Mouse (Mus musculus) B cell, adult 2 months (primary cell): ENCODE data around the gene Sdr39u1.

Experiments used
- DNase-seq, 2 experiments: peaks; one replicate each; pipeline ENCODE4 v3.0.0; 2022

Sdr39u1 gene

DNA sequence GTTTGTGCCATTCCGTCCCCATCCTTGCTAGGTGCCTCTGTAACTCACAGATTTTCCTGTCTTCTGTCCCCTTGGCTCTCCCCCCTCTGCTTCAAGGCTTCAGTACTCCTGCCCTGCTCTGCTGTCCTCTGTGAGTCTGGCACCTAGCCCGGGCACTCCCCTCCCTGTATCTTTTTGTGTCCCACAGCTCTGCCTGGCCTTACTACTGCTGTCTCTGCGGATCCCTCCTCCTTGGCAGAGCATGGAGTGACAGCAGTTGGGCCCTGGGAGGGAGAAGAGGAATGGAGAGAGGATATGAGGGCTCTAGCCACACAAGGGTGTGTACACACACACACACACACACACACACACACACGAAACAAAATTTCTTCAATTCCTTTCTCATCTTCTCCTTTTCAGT is 15.9 kb downstream of the Sdr39u1 start, which contains the start of gene Cbln3:
TSS of gene Cbln3 (minus strand) at position 227 of the 400 bp plus-strand sequence.
- no peak for DNase-seq

DNA sequence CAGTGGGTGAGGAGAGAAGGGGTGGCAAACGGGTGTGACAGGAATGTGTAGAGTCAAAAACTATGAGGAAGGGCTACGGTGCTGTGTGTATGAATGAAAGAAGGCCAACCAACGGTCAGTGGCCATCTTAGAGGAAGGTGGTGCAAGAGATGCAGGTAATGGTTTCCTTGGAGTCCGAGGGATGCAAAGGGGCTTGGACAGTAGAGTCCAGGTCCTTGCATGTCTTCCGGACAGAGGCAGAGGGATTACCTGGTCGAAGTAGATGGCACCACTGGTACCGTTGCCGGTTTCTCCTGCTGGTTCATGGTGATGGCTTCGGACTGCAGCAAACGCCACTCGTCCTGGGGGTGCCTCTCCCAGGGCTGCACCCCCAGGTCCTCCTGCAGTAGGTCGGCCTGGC is 16.4 kb downstream of the Sdr39u1 start:
- no peak for DNase-seq

DNA sequence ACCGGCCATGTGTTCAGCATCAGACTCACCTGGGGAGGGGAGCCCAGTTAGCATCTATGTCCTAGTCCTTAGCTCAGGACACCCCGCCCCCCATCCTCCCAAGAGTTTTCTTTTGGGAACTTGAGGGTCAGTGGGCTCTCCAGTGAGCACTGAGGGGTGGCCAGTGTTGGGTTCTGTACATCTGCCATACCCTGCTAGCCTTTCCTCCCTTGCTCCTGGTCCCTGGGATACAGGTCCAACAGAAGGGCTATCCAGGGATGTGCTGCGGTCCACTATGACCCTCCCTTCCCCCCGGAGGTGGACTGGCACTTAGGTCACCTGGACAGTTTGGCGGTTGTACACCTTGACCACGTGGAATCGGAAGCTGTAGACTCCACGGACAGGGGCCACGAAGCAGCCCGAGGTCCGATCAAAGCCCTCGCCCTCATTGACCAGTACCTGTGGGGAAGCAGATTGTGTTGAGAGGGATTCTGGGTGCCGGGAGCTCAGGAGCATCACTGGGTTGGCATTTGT is 16.9 kb downstream of the Sdr39u1 start:
- DNase-seq, result no peak

DNA sequence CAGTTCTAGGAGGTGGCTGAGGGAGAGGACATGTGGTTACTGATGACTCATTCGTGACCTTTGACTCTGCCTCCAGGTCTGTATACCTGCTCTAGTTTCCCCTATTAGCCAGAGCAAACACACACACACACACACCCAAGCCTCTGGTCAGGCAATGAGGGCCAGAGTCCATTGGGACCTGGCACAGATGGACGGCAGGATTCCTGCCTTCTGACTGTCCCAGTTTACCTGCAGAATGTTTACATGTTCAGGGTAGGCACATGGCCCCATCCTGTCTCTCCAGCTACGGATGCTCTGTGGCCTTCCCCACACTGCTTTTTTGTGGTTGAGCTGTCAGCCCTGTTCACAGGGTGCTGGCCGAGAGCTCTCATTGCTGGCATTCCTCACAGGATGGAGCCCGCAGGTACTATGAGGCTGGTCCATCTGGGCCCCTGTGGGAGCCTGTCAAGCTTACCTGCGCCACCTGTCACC is 17.9 kb downstream of the Sdr39u1 start:
- DNase-seq, result no peak

DNA sequence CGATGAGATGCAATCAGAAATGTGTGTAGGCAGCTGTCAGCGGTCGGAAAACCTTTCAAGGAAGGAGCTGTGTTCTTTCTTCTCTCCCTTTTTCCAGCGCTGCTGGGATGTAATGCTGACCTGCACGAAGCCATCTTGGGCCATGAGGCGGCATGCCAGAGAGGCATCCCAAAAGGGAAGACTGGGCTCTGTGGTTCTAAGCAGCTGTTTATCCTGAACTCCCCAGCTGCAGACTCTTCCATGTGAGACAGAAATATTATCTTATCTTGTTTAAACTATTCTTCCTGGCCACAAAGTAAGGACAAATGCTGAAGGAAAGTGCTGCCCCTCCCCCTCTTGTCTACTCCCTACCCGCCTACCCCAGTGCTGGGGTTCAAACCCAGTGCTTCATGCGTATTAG is 19.1 kb downstream of the Sdr39u1 start:
- no peak for DNase-seq

DNA sequence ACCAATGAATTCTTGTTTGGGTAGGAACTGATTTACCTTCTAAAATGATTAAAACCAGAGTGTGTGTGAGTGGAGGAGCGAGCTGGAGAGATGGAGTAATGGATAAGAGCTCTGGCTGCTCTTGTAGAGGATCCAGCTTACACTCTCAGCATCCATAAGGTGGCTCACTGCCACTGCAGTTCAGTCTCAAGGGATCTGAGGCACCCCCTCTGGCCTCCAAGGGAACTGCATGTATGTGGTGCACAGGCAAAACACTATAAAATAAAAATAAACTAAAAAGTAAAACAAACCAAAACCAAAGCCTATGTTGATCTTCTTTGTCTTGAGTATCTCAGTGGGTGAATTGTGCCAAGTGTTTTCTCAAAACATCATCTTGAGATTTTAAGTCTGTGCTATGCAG is 20.5 kb downstream of the Sdr39u1 start:
- peak; percentile 85 to 90 for DNase-seq

DNA sequence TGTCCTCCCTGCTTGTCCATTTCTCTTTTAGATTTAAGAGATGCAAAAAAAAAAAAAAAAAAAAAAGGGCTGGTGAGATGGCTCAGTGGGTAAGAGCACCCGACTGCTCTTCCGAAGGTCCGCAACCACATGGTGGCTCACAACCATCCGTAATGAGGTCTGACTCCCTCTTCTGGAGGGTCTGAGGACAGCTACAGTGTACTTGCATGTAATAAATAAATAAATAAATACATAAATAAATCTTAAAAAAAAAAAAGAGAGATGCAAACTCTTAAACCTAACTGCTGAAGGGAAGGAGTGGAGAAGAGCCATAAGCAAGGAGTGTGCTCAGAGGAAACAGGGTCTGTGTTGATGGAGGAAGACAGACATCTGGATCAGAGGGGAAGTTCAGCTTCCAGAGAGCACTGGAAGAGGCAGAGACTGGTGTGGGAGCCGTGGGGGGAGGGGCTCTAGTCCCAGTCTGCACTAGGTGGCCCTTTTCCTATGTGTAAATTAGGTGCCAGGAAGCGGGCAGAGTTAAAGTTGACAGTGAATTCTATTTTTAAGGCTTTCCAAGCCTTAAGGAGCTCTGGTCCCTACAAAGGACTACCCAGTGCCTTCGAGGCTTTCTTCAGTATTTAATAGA is 21.7 kb downstream of the Sdr39u1 start:
- no peak for DNase-seq

DNA sequence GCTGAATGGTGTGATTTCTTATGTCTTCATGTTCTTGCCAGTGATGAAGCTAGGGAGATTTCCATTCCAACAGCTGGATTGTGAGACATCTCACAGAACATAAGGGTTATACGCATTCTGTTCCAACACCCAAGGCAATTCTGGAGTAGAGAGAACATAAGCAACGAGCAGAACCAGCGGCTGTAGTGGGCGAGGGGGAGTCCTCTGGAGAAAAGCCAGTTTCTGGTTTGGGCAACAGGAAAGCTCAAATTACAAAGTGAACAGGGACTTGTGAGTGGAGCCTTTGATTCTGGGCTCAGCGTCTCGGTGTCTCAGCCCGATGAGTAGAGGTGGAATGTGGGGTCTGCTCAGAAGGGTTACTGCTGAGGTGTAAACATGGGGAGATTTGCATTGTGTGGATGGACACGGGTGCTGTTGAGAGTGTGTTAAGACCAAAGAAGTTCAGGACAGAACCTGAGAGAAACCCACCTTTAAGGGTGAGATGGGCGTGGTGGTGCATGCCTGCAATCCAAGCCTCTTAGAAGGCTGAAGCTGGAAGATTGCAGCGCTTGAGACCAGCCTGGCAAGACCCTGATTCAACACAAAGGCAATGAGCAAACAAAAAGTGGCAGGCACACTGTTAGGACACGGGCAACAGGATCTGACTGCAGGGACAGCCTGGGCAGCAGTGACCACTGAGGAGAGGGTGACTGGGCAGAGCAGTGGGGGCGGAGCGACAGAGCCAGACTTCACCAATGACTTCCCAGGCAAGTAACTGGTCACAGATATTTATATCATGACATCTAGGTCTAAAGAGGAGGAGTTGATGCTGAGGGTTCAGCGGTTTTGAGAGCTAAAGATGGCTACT is 22.4 kb downstream of the Sdr39u1 start:
- DNase-seq, result no peak

DNA sequence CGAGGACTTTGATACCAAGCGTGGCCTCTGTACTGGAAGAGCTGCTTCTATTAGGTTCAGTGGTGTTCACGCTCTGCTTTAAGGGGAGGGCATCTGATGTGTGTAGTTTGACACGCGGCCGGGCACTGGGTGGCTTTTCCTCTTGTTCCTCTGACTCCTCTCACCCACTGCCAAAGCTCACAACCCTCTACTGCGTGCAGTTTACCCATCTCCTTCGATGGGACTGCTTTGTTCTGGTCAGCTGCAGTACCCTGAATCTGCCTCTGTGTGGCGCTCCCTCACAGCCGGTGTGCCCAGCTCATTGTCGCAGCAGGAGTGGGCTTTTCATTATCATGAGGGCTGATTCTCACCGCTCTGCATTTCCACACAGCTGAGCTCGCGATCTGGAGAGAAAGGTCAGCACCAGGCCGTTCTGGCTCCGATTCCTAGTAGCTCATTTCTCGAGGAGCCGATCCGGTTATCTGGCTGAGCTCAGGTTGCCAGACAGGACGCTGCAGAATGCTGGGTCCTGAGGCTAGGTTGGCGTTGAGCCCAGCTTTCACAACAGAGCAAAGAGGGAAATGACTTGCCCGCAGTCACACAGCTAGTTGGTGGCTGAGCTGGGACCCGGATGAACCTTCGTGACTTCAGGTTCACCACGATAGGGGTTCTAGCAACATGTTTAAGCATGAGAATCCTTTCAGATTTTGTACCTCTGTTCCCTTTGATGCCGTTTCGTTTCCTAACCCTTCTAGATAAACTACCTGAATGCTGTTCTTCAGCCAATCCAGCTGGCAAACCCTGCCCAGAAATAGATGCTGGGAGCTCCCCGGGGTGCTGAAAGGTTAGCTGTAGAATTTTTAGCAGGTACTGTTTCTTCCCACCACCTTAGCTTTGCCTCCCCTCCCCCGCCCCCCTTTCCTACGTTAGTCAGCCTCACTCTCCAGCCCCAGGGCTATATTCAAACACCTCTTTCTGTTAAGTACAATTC is 26.1 kb downstream of the Sdr39u1 start:
- DNase-seq, result peak; percentile 84

DNA sequence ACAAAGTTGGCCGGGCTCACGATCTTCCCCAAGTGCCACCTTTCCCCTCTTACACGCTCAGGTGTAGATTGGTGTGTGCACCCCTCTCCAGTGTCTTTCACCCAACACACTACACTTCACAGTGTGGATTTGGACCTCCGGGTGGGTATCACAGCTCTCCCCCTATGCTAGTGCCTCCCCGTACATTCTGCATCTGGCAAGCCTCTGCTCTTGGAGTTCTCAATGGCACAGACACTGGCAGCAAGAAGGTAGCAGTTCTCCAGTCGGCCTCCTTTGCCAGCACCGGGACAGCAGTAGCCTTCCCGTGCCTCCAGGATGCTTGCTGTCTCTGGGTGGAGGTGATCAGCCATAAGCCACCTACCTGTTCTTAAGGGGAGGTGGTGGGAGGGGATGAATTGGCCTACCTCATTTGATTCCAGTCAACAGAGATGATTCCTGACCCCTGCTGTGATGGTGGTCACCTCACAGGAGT is 26.8 kb downstream of the Sdr39u1 start:
- no peak for DNase-seq

DNA sequence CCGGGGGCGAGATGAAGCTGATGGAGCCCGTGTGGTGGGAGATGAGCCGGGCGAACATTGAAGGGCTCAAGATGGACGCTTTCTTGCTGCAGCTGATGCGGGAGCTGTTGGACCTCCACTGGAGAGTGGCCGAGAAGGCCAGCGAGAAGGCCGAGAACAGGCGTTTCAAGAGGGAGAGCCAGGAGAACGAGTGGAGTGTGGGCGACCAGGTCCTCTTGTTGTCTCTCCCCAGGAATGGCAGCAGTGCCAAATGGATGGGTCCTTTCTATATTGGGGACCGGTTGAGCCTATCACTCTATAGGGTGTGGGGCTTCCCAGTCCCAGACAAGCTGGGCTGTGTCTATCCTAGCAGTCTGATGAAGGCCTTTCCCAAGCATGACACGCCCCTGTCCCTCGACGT is 27.5 kb downstream of the Sdr39u1 start:
- DNase-seq, result no peak

DNA sequence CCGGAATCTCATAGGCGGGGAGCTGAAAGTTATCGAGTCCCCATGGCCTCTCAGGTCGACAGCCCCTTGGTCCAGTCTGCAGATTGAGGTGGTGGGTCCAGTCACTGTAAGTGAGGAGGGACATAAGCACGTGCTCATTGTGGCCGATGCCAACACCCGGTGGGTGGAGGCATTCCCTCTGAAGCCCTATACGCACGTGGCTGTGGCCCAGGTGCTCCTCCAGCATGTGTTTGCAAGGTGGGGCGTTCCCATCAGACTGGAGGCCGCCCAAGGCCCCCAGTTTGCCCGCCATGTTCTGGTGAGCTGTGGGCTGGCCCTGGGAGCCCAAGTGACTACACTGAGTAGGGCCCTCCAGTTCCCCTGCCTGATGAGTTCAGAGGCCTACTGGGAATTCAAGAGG is 28.1 kb downstream of the Sdr39u1 start:
- no peak for DNase-seq

DNA sequence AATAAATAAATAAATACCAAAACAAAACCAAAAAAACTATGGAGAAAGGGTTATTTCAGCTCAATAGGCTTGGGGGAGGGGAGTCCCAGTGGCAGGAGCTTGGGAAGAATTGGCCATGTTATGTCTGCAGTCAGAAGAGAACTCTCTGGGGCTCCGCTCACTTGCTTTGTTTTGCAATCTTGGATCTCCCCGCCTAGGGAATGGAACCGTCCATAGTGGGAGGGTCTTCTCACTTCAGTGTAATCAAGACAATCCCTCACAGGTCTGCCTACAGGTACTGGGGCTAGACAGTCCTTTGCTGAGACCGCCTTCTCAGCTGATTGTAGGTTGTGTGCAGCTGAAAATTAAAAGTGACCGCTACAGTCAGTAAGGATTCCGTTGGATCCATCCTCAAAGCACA is 30.6 kb downstream of the Sdr39u1 start:
- no peak for DNase-seq

DNA sequence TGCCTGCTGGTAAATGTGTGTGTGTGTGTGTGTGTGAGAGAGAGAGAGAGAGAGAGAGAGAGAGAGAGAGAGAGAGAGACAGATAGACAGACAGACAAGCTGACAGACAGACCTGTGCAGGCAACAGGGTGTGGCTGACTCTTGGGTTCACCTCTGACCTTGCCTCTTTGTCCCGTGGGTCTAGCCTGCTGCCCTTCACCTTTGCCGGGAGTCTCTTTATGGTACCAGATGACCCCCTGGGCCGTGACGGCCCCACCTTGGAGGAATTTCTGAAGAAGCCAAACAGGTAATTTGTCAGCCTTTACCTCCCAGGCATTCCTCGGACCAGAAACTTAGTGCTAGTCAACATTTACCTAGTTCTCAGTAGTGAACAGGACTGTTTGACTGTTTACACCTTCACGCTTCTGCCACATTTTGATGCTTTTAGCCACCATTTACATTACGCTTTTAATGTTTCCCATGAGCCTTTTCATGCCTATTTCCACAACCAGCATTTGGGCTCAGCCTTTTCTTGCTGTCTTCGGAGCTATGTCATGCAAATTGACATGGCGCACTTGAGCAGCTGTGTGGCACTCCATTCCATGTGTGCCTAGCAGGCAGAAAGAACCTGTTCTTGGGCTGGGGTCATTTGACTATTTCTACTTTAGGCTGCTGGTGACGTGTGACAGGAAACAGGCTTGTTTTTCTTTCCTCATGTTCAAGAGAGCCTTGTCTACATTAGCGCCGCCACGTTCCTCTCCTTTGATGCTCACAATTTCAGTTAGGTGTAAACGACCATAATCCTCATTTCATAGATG is 31.7 kb downstream of the Sdr39u1 start:
- no peak for DNase-seq

DNA sequence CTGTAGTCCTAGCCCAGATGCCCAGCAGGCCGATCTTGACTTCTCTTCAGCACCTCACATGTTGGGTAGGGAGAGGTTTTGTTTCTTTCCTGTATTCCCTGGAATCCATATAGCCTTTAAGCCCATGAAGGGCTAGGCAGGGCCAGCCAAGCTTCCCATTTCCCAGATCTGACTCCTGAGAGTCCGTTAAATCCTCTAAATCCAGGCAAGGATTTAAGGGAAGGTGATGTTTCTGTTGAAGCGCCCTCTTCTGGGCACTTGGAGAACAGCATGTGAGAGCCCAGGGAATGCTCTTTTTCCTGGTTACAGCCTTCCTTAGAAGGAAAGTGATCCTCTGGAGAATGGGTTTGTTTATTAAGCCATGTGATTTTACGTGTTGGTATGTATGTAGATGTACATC is 33.1 kb downstream of the Sdr39u1 start:
- DNase-seq, result peak; percentile 48 to 51

DNA sequence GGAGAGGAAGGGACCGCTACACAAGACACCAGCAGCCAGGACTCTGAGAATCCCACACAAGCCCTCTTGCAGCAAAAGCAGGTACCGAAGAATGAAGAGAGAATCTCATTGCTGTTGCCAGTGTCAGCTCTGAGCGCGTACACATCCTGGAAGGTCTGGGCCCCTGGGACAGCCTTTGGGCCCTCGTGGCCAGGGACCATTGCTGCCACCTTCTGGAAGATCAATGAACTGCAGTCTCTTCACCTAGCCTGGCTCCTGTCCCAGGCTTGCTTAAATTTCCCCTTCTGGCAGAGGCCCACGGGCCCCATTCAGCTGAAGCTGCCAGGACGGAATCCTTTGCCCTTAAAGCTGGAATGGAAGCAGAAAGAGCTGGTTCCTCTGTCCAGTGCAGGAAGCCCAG is 36.3 kb downstream of the Sdr39u1 start:
- DNase-seq, result peak; percentile 80 to 82

DNA sequence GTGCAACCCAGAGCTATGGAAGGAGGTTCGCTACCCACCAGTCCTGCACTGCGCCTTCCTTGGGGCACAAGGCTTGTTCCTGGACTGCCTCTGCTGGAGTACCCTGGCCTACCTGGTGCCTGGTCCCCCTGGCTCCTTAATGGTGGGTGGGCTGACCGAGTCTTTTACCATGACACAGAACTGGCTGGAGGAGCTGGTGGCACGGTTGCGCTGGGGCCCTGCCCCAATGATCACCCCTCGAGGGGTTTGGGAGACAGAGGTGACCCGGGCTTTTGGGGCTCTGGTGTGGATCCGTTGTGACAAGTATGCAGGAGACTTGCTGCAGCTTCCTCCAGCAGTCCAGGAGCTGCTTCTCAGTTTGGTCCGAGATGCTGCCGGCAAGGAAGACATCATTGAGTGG is 37.1 kb downstream of the Sdr39u1 start:
- no peak for DNase-seq

DNA sequence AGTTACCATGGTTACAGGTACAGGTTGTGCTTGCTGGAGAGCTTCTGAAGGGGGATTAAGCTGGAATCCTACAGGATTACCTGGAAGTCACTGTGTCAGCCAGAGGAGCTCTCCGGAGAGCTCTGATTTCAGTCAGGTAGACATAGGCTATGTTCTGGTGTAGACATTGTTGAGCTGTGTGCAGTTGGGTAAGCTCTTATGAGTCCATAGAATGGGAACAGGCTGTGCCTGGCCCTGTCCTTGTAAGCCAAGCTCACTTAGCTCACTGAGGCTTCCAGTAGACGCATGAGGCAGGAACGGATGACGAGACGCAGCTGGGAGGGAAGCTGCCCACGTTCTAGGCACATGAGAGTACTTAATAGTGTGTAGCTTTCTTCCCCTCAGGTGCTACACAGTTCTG is 37.9 kb downstream of the Sdr39u1 start:
- DNase-seq, result no peak

DNA sequence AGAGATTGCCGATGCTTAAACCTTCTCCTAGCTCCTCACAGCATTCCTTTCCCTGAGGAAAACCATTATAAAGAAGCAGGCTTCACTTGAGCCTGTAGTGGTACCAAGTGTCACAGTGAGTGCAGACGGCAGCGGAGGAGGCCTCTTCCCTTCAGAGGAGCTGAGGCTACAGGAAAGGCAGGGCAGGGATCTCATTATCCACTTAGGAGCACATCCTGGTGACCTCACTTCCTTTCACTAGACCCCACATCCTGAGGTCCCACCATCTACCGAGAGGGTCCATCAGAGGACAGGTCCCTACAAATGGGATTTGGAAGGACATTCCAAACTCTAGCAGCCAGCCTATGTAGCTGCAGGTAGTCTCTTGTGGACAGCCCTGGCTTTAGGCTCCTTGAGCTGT is 42.5 kb downstream of the Sdr39u1 start:
- no peak for DNase-seq

DNA sequence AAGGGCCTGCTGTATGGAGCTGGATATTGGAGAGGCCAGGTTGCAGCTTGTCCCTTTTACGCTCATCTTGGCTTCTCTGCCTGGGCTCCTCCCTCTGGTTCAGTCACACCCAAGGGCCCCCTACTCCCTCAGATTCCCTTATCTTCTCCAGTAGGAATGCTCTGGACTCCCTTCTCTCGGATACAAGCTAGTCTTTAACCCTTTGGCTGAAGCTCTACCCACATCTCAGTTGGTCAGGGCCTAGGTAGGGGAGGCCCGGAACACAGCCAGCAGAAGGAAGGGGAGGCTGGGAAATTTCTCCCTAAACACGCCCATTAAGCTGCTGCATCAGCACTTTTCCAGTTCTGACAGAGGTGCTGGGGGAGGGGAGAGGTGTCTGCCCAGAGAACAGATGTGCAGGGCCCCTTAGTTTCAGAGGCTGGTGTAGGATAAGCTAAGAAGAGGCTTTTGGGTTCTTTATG is 45.0 kb downstream of the Sdr39u1 start:
- DNase-seq, result no peak

DNA sequence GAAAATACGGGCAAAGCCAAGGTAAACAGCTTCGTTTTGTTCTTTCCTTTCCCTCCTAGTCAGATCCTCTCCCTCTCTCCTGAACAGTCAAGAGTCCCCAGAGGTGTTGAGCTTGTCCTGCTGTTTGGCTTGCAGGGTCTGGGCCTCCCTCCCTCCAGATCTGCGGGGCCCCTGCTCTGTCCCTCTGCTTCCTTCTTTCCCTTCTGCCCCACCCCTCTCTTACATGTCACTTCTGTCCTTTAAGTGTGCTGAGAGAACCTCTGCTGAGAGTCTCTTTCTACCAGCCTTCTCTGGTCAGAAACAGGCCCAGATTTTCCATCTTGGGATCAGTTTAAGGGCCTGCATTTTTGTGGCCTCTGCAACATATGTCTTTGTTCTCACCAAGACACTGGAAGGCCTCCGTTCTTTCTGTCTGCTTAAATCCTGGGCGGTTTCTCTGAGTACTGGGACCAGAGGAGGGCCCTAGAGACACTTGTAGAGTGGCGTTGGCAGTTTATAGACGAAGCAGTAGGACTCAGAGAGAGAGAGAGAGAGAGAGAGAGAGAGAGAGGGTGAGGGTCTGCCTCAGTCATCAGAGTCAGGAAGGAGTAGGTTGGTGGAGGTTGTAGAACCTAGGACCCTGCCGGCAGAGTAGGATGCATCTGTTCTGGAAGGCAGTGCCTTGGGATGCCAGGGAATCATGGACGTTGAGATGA is 45.5 kb downstream of the Sdr39u1 start:
- no peak for DNase-seq
